Mouse (Mus musculus) ES-Bruce4 (cell line): ENCODE results near the gene Siae. TPM values are rescaled to one million over a fixed set of nuclear protein-coding genes. Genes with fewer than 3 reads are reported as not detected.

Source experiments
- H3K27ac ChIP-seq: 2 replicates; pipeline ENCODE4 v1.5.1; 2012; ENCODE audit warnings: low read length, inconsistent platforms; ENCODE audit not compliant: insufficient read depth
- H3K27me3 ChIP-seq: 2 replicates; pipeline ENCODE4 v1.6.1; 2012; ENCODE audit warnings: mild to moderate bottlenecking, low read length, inconsistent platforms; ENCODE audit not compliant: control insufficient read depth, poor library complexity, insufficient read depth, severe bottlenecking
- H3K36me3 ChIP-seq: 2 replicates; pipeline ENCODE4 v1.6.1; 2012; ENCODE audit warnings: inconsistent platforms, mild to moderate bottlenecking, low read length, moderate library complexity; ENCODE audit not compliant: control insufficient read depth, poor library complexity, insufficient read depth, severe bottlenecking
- H3K4me1 ChIP-seq: one replicate; pipeline ENCODE4 v1.8.1; 2011; ENCODE audit warnings: low read length; ENCODE audit not compliant: control insufficient read depth, insufficient read depth
- H3K4me3 ChIP-seq: 2 replicates; pipeline ENCODE4 v1.5.1; 2011; ENCODE audit warnings: low read depth, mild to moderate bottlenecking, low read length
- H3K9ac ChIP-seq: 2 replicates; pipeline ENCODE4 v1.6.1; 2012; ENCODE audit warnings: low read depth, mild to moderate bottlenecking, inconsistent platforms; ENCODE audit not compliant: poor library complexity, severe bottlenecking
- H3K9me3 ChIP-seq: replicated peaks from 2 replicates; pipeline ENCODE4 v1.6.1; 2012; ENCODE audit warnings: mild to moderate bottlenecking, low read length, inconsistent platforms; ENCODE audit not compliant: control insufficient read depth, poor library complexity, insufficient read depth, severe bottlenecking
- CTCF ChIP-seq: IDR thresholded peaks from one replicate; pipeline ENCODE4 v1.8.1; 2011; ENCODE audit warnings: low read depth, low read length
- EP300 ChIP-seq: IDR thresholded peaks from 2 replicates; pipeline ENCODE4 v1.6.1; 2011; ENCODE audit warnings: low read depth, low read length; ENCODE audit not compliant: insufficient read depth
- POLR2A ChIP-seq: IDR thresholded peaks from one replicate; pipeline ENCODE4 v1.8.1; 2011; ENCODE audit warnings: low read length; ENCODE audit not compliant: insufficient read depth
- polyA plus RNA-seq: library from polyadenylated mRNA; stranded (reverse); fragments of >200 nt; gene quantifications from 2 replicates; pipeline ENCODE4 v1.2.4, GENCODE M21; 2011; ENCODE audit warnings: low read depth; ENCODE audit not compliant: missing spikeins, insufficient read depth, insufficient read length

Siae gene
- polyA plus RNA-seq, 1 experiment: 10.0 TPM

GRCm38 (mm10) chr9:37583594-37583993, 28.1 kb downstream of the Siae start:
- no peak overlapping the region for H3K9ac ChIP-seq
- H3K27ac ChIP-seq: no peak overlapping the region
- H3K27me3 ChIP-seq: no peaks in the 10 kb centered on the region
- no peak for TF ChIP-seq CTCF
- no peak for TF ChIP-seq POLR2A
- TF ChIP-seq EP300: no peak
- no peaks in the 10 kb centered on the region for H3K9me3 ChIP-seq
- no peaks in the 10 kb centered on the region for H3K4me1 ChIP-seq
- no peaks in the 10 kb centered on the region for H3K36me3 ChIP-seq
- H3K4me3 ChIP-seq: no peak overlapping the region

GRCm38 (mm10) chr9:37586718-37587117, 31.2 kb downstream of the Siae start:
- H3K36me3 ChIP-seq: no peaks in the 10 kb centered on the region
- H3K27me3 ChIP-seq: no peaks in the 10 kb centered on the region
- TF ChIP-seq EP300: no peak
- TF ChIP-seq POLR2A: no peak
- no peak for TF ChIP-seq CTCF
- no peak overlapping the region for H3K27ac ChIP-seq
- no peak overlapping the region for H3K4me3 ChIP-seq
- H3K9ac ChIP-seq: no peak overlapping the region
- no peaks in the 10 kb centered on the region for H3K9me3 ChIP-seq
- H3K4me1 ChIP-seq: no peaks in the 10 kb centered on the region

DNA sequence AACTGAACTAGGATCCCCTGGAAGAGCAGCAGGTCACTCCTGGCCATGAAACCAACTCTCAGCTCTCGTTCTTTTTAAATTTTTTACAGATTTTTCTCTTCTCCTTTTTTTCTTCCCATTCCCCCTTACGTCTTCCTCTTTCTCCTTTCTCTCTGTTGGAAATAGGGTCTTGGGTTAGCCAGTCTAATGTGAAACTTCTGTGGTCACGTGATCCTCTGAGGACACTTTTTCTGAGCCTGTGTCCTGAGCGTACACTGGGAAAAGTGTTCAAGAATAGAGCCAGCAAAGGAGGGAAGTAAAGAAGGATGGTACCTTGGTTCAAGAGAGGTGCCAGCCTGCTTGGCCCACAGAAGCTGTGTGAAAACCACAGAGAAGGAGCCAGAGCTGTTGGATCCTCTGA, 34.9 kb downstream of the Siae start:
- Histone ChIP-seq H3K9ac (no peak overlapping the region), H3K9me3 (no peaks in the 10 kb centered on the region), H3K4me3 (no peak overlapping the region), H3K36me3 (no peaks in the 10 kb centered on the region), H3K27ac (no peak overlapping the region), H3K4me1 (no peaks in the 10 kb centered on the region), H3K27me3 (no peaks in the 10 kb centered on the region)
- TF ChIP-seq POLR2A (no peak), CTCF (no peak), EP300 (no peak)

- H3K36me3 ChIP-seq: no peaks in the 10 kb centered on the region
- H3K9ac ChIP-seq: no peak overlapping the region
- no peaks in the 10 kb centered on the region for H3K27me3 ChIP-seq
- no peaks in the 10 kb centered on the region for H3K9me3 ChIP-seq
- no peaks in the 10 kb centered on the region for H3K4me1 ChIP-seq
- TF ChIP-seq EP300 (no peak), POLR2A (no peak), CTCF (no peak)
- no peak overlapping the region for H3K4me3 ChIP-seq
- H3K27ac ChIP-seq: no peak overlapping the region
Observed at GRCm38 (mm10) chr9:37592025-37592424, 36.5 kb downstream of the Siae start.

DNA sequence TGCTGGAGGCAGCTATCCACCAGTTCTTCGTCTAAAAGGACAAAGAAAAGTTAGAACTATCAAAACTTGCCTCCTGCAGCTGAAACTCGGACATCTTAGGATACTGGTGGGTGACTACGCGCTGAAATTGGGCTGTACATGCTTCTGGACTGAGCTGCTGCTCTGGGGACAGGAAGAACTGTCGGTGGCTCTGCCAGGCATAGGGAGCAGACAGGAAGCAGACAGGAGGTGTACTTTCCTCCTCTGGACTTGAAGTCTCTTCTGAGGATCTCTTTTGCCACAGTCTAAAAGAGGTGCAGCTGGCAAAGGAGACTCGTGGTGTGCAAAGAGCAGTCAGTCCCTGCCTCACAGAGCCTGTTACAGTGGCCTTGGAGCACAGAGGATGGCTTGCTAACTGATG, 37.1 kb downstream of the Siae start:
- TF ChIP-seq CTCF: no peak
- no peak for TF ChIP-seq EP300
- no peak for TF ChIP-seq POLR2A
- no peaks in the 10 kb centered on the region for H3K4me1 ChIP-seq
- H3K9ac ChIP-seq: no peak overlapping the region
- H3K27me3 ChIP-seq: no peaks in the 10 kb centered on the region
- H3K9me3 ChIP-seq: no peaks in the 10 kb centered on the region
- H3K4me3 ChIP-seq: no peak overlapping the region
- no peak overlapping the region for H3K27ac ChIP-seq
- no peaks in the 10 kb centered on the region for H3K36me3 ChIP-seq

DNA sequence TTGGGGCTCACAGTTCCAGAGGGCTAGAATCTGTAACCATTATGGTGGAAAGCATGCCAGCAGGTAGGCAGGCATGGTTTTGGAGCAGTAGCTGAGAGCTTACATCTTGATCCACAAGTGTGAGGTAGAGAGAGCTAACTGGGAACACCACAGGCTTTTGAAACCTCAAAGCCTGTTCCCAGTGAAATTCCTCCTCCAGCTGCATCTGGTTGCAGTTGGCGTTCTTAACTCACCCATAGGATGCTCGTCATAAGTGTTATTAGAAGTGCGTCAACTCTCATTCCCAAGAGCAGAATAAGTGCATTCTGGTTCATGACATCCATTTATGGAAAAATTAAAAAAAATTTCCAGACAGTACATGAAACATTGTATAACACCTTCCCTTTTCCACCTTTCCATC, 38.2 kb downstream of the Siae start:
- no peak overlapping the region for H3K9ac ChIP-seq
- no peaks in the 10 kb centered on the region for H3K36me3 ChIP-seq
- H3K27me3 ChIP-seq: no peaks in the 10 kb centered on the region
- no peaks in the 10 kb centered on the region for H3K4me1 ChIP-seq
- no peak overlapping the region for H3K27ac ChIP-seq
- H3K9me3 ChIP-seq: no peaks in the 10 kb centered on the region
- no peak overlapping the region for H3K4me3 ChIP-seq
- TF ChIP-seq EP300 (no peak), POLR2A (no peak), CTCF (no peak)

DNA sequence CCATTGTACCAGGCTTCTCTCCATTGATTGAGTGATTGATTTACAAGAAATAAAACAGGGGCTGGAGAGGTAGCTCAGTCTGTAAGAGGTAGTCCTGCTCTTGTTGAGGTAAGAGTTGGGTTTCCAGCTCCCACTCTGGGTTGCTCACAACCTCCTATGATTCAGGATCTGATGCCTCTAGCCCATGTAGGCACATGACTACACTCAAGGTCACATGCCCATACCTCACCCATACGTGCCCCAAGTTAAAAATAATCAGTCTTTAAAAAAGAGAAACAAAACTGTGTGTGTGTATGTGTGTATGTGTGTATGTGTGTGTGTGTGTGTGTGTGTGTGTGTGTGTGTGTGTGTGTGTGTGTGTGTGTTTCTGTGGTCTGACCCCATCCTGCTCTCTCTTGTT, 40.1 kb downstream of the Siae start:
- no peak for TF ChIP-seq POLR2A
- TF ChIP-seq EP300: no peak
- no peak for TF ChIP-seq CTCF
- H3K9me3 ChIP-seq: no peaks in the 10 kb centered on the region
- no peaks in the 10 kb centered on the region for H3K27me3 ChIP-seq
- no peaks in the 10 kb centered on the region for H3K36me3 ChIP-seq
- no peaks in the 10 kb centered on the region for H3K4me1 ChIP-seq
- H3K4me3 ChIP-seq: no peak overlapping the region
- H3K27ac ChIP-seq: no peak overlapping the region
- no peak overlapping the region for H3K9ac ChIP-seq
